Mouse (Mus musculus): ENCODE measurements around the gene Tnfrsf1b.

- no peak for TF ChIP-seq POU5F1 (IDR thresholded peaks at IDR 0.05; ENCODE audit: borderline replicate concordance, low read length)
- TF ChIP-seq CTCF (conservative IDR thresholded peaks at IDR 0.05; ENCODE audit: low read length): no peak
These were observed 886 bp upstream of the Tnfrsf1b start for GRCm38 (mm10) chr4:145247556-145247955.
